Mouse (Mus musculus): Measurements from ENCODE around the gene Gpc3. TPM values are rescaled to one million over a fixed set of nuclear protein-coding genes. Genes with fewer than 3 reads are reported as not detected.

Gpc3 gene
- polyA plus RNA-seq, 2 experiments, result 730 to 985 TPM

- DNase-seq (ENCODE audit: low spot score), result no peak
- no peak overlapping the region for H3K4me3 ChIP-seq (replicated peaks; ENCODE audit: low read length)
- no peak for ATAC-seq (ENCODE audit: low FRiP score, low read depth)
- WGBS, result 74% methylated on average over 3 of the region's 3 CpGs
- H3K27ac ChIP-seq (replicated peaks; ENCODE audit: low read depth, low read length), result no peak overlapping the region
- TF ChIP-seq POLR2A (IDR thresholded peaks at IDR 0.05; ENCODE audit: borderline replicate concordance, extremely low read depth, insufficient read depth, insufficient read length), result no peak
- no peaks in the 10 kb centered on the region for H3K36me3 ChIP-seq (ENCODE audit: control insufficient read depth, insufficient read depth, low read length)
- no peaks in the 10 kb centered on the region for H3K4me1 ChIP-seq (ENCODE audit: control insufficient read depth, insufficient read depth, low read length)
- no peak overlapping the region for H3K9ac ChIP-seq (ENCODE audit: low read depth, low read length, severe bottlenecking)
- H3K27me3 ChIP-seq (ENCODE audit: control insufficient read depth, insufficient read depth, low read length), result no peaks in the 10 kb centered on the region
- H3K4me2 ChIP-seq (replicated peaks; ENCODE audit: low read depth, low read length, severe bottlenecking), result no peak overlapping the region
- no peaks in the 10 kb centered on the region for H3K9me3 ChIP-seq (ENCODE audit: control insufficient read depth, low read length)
These were observed 273.5 kb downstream of the Gpc3 start for GRCm38 (mm10) chrX:52340251-52340650.

GRCm38 (mm10) chrX:52321791-52322190, 292.0 kb downstream of the Gpc3 start:
- Histone ChIP-seq H3K27ac (replicated peaks; ENCODE audit: low read depth, low read length) (no peak overlapping the region), H3K27me3 (ENCODE audit: control insufficient read depth, insufficient read depth, low read length) (no peaks in the 10 kb centered on the region), H3K4me3 (replicated peaks; ENCODE audit: low read length) (no peak overlapping the region), H3K9ac (ENCODE audit: low read depth, low read length, severe bottlenecking) (no peak overlapping the region), H3K36me3 (ENCODE audit: control insufficient read depth, insufficient read depth, low read length) (no peaks in the 10 kb centered on the region), H3K4me1 (ENCODE audit: control insufficient read depth, insufficient read depth, low read length) (no peaks in the 10 kb centered on the region), H3K9me3 (ENCODE audit: control insufficient read depth, low read length) (no peaks in the 10 kb centered on the region), H3K4me2 (replicated peaks; ENCODE audit: low read depth, low read length, severe bottlenecking) (no peak overlapping the region)
- DNase-seq (ENCODE audit: low spot score) (no peak), ATAC-seq (ENCODE audit: low FRiP score, low read depth) (no peak)
- WGBS, result 55% methylated on average over 4 of the region's 4 CpGs
- TF ChIP-seq POLR2A (IDR thresholded peaks at IDR 0.05; ENCODE audit: borderline replicate concordance, extremely low read depth, insufficient read depth, insufficient read length), result no peak

DNA sequence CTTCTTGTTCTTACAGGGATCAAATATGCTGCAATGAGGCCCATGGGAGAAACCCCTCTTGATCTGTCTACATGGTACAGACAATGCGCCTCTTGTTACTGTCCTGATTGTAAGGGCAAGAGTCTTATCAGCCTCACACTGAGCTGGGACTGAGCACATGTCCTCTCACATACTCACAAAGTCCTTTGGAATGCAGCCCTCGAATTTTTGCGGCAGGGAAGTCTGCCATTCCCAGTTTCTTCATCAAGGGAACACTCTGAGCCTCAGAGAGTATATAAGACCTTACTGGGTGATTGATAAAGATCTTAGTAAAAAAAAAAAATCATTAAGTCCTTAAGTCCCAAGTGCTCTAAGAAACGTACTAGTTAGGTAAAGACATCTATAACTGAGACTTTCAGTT, 293.1 kb downstream of the Gpc3 start:
- Histone ChIP-seq H3K9me3 (ENCODE audit: control insufficient read depth, low read length) (no peaks in the 10 kb centered on the region), H3K4me3 (replicated peaks; ENCODE audit: low read length) (no peak overlapping the region), H3K36me3 (ENCODE audit: control insufficient read depth, insufficient read depth, low read length) (no peaks in the 10 kb centered on the region), H3K27ac (replicated peaks; ENCODE audit: low read depth, low read length) (no peak overlapping the region), H3K9ac (ENCODE audit: low read depth, low read length, severe bottlenecking) (no peak overlapping the region), H3K4me2 (replicated peaks; ENCODE audit: low read depth, low read length, severe bottlenecking) (no peak overlapping the region), H3K4me1 (ENCODE audit: control insufficient read depth, insufficient read depth, low read length) (no peaks in the 10 kb centered on the region), H3K27me3 (ENCODE audit: control insufficient read depth, insufficient read depth, low read length) (no peaks in the 10 kb centered on the region)
- no peak for DNase-seq (ENCODE audit: low spot score)
- no peak for TF ChIP-seq POLR2A (IDR thresholded peaks at IDR 0.05; ENCODE audit: borderline replicate concordance, extremely low read depth, insufficient read depth, insufficient read length)
- no peak for ATAC-seq (ENCODE audit: low FRiP score, low read depth)
- WGBS, result 72% methylated on average over 4 of the region's 4 CpGs

- Histone ChIP-seq H3K27me3 (ENCODE audit: control insufficient read depth, insufficient read depth, low read length) (no peaks in the 10 kb centered on the region), H3K4me2 (replicated peaks; ENCODE audit: low read depth, low read length, severe bottlenecking) (no peak overlapping the region), H3K4me1 (ENCODE audit: control insufficient read depth, insufficient read depth, low read length) (no peaks in the 10 kb centered on the region), H3K36me3 (ENCODE audit: control insufficient read depth, insufficient read depth, low read length) (peaks cover 12% of the 10 kb centered on the region; the same call in 1 of the 2 replicates), H3K4me3 (replicated peaks; ENCODE audit: low read length) (no peak overlapping the region), H3K27ac (replicated peaks; ENCODE audit: low read depth, low read length) (no peak overlapping the region), H3K9me3 (ENCODE audit: control insufficient read depth, low read length) (no peaks in the 10 kb centered on the region), H3K9ac (ENCODE audit: low read depth, low read length, severe bottlenecking) (no peak overlapping the region)
- WGBS, result 75% methylated on average over 2 of the region's 2 CpGs
- TF ChIP-seq POLR2A (IDR thresholded peaks at IDR 0.05; ENCODE audit: borderline replicate concordance, extremely low read depth, insufficient read depth, insufficient read length), result no peak
- ATAC-seq (ENCODE audit: low FRiP score, low read depth) (no peak), DNase-seq (ENCODE audit: low spot score) (no peak)
These were observed 302.8 kb downstream of the Gpc3 start for GRCm38 (mm10) chrX:52310976-52311375.

DNA sequence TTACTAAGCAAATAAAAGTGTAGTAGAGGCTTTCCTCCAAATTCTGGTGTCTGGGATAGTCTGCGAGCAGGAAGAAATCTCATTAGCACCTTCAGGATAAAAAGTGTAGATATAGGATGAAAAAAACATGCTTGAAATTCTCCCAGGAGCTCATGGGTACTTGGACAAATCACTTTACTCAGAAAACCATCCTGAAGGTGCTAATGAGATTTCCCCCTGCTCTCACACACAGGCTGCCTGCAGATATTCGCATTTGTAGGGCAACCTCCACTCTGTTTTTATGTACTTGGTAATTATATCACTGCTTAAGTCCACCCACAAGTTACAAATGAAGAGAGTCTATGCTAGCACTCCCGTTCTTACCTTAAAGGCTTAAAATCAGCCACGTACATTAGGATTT, 308.5 kb downstream of the Gpc3 start:
- H3K4me2 ChIP-seq (replicated peaks; ENCODE audit: low read depth, low read length, severe bottlenecking), result no peak overlapping the region
- no peak overlapping the region for H3K27ac ChIP-seq (replicated peaks; ENCODE audit: low read depth, low read length)
- no peaks in the 10 kb centered on the region for H3K36me3 ChIP-seq (ENCODE audit: control insufficient read depth, insufficient read depth, low read length)
- no peak overlapping the region for H3K9ac ChIP-seq (ENCODE audit: low read depth, low read length, severe bottlenecking)
- H3K4me3 ChIP-seq (replicated peaks; ENCODE audit: low read length), result no peak overlapping the region
- DNase-seq (ENCODE audit: low spot score) (no peak), ATAC-seq (ENCODE audit: low FRiP score, low read depth) (no peak)
- H3K9me3 ChIP-seq (ENCODE audit: control insufficient read depth, low read length), result no peaks in the 10 kb centered on the region
- TF ChIP-seq POLR2A (IDR thresholded peaks at IDR 0.05; ENCODE audit: borderline replicate concordance, extremely low read depth, insufficient read depth, insufficient read length), result no peak
- H3K4me1 ChIP-seq (ENCODE audit: control insufficient read depth, insufficient read depth, low read length), result no peaks in the 10 kb centered on the region
- no peaks in the 10 kb centered on the region for H3K27me3 ChIP-seq (ENCODE audit: control insufficient read depth, insufficient read depth, low read length)
- 80% methylated on average over 4 of the region's 4 CpGs for WGBS

DNA sequence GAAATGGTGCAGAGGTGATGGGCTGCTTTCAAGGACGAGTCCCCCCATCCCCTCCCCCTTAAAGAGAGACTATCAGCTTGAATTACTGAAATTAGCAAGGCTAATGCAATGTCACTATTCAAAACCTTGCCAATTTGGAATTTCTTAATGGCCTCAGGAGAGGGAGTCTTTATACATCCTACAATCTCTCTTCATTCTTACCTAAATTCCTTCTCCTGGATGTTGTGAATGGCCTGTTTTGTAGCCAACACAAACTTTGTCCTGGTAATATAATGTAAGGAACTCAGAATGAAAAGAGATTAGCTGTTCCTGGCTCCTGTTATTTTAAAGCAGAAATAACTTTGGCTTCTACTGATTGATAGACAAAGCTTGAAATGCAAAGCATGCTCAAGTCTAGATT, 325.0 kb downstream of the Gpc3 start:
- Histone ChIP-seq H3K9me3 (ENCODE audit: control insufficient read depth, low read length) (no peaks in the 10 kb centered on the region), H3K27me3 (ENCODE audit: control insufficient read depth, insufficient read depth, low read length) (no peaks in the 10 kb centered on the region), H3K36me3 (ENCODE audit: control insufficient read depth, insufficient read depth, low read length) (no peaks in the 10 kb centered on the region), H3K9ac (ENCODE audit: low read depth, low read length, severe bottlenecking) (no peak overlapping the region), H3K4me2 (replicated peaks; ENCODE audit: low read depth, low read length, severe bottlenecking) (no peak overlapping the region), H3K4me3 (replicated peaks; ENCODE audit: low read length) (no peak overlapping the region), H3K27ac (replicated peaks; ENCODE audit: low read depth, low read length) (no peak overlapping the region), H3K4me1 (ENCODE audit: control insufficient read depth, insufficient read depth, low read length) (no peaks in the 10 kb centered on the region)
- ATAC-seq (ENCODE audit: low FRiP score, low read depth), result no peak
- no peak for TF ChIP-seq POLR2A (IDR thresholded peaks at IDR 0.05; ENCODE audit: borderline replicate concordance, extremely low read depth, insufficient read depth, insufficient read length)
- WGBS, result 30% methylated on average over 1 of the region's 1 CpGs
- DNase-seq (ENCODE audit: low spot score), result no peak
